Mouse (Mus musculus): ENCODE measurements around the gene Ssty2. TPM values are rescaled to one million over a fixed set of nuclear protein-coding genes. Genes with fewer than 3 reads are reported as not detected.
"Not testable (repeated sequence)": the region's sequence is repeated elsewhere in the genome, so short reads cannot be mapped to it uniquely, and the experiment has no call there.

Gene Ssty2
- polyA plus RNA-seq (2015; fragmentation: Nextera tagmentation; extraction: Ambion mirVana) = not detected in 2 replicates

GRCm38 (mm10) chrY:67047972-67048371, at the start of gene Ssty2:
Gene Ssty2 (minus strand): TSS chrY:67048072.
- H3K9ac ChIP-seq; H3K27ac ChIP-seq; H3K27me3 ChIP-seq; H3K36me3 ChIP-seq; H3K4me3 ChIP-seq; H3K4me2 ChIP-seq; H3K4me1 ChIP-seq; H3K9me3 ChIP-seq; ATAC-seq (ENCODE audit: borderline replicate concordance, extremely low read depth, low FRiP score, low TSS enrichment): not testable (repeated sequence)
- no CpG with 5 or more reads among the region's 4 CpGs for WGBS
